Mouse (Mus musculus) heart, embryonic 12.5 days (tissue): ENCODE measurements around the gene Rbm12. TPM values are rescaled to one million over a fixed set of nuclear protein-coding genes. Genes with fewer than 3 reads are reported as not detected.

Experiments
- polyA plus RNA-seq: library from polyadenylated mRNA; unstranded; fragments of >200 nt; fragmentation: Nextera tagmentation; extraction: Ambion mirVana; gene quantifications from 2 replicates; pipeline ENCODE4 v1.2.1, GENCODE M21; 2016

Gene Rbm12
- polyA plus RNA-seq, 1 experiment from 2014 or later: 26.9 TPM

Other genes with a start within 250 kb of the Rbm12 start
- 96.6 and 110 TPM in 2 replicates for gene Uqcc1, start 181.7 kb downstream of the Rbm12 start, polyA plus RNA-seq
- not detected in 2 replicates for gene Gm15557, start 171.2 kb downstream of the Rbm12 start, polyA plus RNA-seq
- gene Gdf5, start 166.6 kb downstream of the Rbm12 start, polyA plus RNA-seq: 0.36 and 0.42 TPM in 2 replicates
- gene Cep250, start 155.5 kb downstream of the Rbm12 start, polyA plus RNA-seq: 10.7 and 13.0 TPM in 2 replicates
- gene 6430550D23Rik, start 104.0 kb downstream of the Rbm12 start, polyA plus RNA-seq: 0.93 and 1.1 TPM in 2 replicates
- 137 and 142 TPM in 2 replicates for gene Ergic3, start 103.9 kb downstream of the Rbm12 start, polyA plus RNA-seq
- gene Fer1l4, start 59.0 kb downstream of the Rbm12 start, polyA plus RNA-seq: not detected in 2 replicates
- 3.1 and 3.3 TPM in 2 replicates for gene Spag4, start 46.8 kb downstream of the Rbm12 start, polyA plus RNA-seq
- 30.0 and 31.0 TPM in 2 replicates for gene Cpne1, start within 50 bp of the Rbm12 start, polyA plus RNA-seq
- gene Gm28036, start 15.1 kb upstream of the Rbm12 start, polyA plus RNA-seq: 19.1 and 21.0 TPM in 2 replicates
- 451 and 494 TPM in 2 replicates for gene Romo1, start 32.1 kb upstream of the Rbm12 start, polyA plus RNA-seq
- 55.5 and 55.8 TPM in 2 replicates for gene Nfs1, start 32.2 kb upstream of the Rbm12 start, polyA plus RNA-seq
- gene Rbm39, start 68.3 kb upstream of the Rbm12 start, polyA plus RNA-seq: 434 and 459 TPM in 2 replicates
- 52.5 and 54.5 TPM in 2 replicates for gene Phf20, start 84.5 kb upstream of the Rbm12 start, polyA plus RNA-seq
- gene Cnbd2, start 200.3 kb upstream of the Rbm12 start, polyA plus RNA-seq: 2.9 and 3.3 TPM in 2 replicates
- 77.2 and 79.9 TPM in 2 replicates for gene Scand1, start 200.7 kb upstream of the Rbm12 start, polyA plus RNA-seq